Mouse (Mus musculus) kidney, adult 9 months (tissue): ENCODE results near the gene Hsd17b3.

Experiments used
- DNase-seq: peaks from one replicate; pipeline ENCODE4 v3.0.0; 2022

Hsd17b3 gene

DNA sequence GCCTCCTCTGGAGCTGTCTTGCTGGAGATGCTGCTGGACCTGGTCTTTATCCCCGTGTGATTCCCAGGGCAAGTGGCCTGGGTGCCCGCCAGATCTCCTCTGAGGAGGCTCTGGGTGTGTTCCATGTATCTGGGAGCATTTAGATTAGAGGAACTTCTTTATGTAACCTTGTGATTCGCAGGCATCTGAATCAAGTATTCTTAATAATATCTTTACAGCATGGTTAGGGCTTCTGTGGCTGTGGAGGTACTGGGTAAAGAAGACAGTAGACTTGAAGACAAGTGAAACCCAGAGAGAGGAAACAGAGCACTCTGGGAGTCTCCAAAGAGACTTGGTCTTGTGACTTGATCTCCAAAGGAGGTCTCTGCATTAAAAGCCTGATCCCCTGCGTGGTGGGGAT, at the start of gene Hsd17b3:
Hsd17b3 (minus strand) TSS at position 101 of the 400 bp plus-strand sequence.
- DNase-seq = no peak

GRCm38 (mm10) chr13:64129616-64130375, 40.8 kb upstream of the Hsd17b3 start:
- DNase-seq = peak; percentile 92

GRCm38 (mm10) chr13:64128858-64129615, 40.0 kb upstream of the Hsd17b3 start, which contains the start of gene Slc35d2:
Gene Slc35d2 (minus strand): TSS chr13:64129368.
- DNase-seq = peak; percentile 74

DNA sequence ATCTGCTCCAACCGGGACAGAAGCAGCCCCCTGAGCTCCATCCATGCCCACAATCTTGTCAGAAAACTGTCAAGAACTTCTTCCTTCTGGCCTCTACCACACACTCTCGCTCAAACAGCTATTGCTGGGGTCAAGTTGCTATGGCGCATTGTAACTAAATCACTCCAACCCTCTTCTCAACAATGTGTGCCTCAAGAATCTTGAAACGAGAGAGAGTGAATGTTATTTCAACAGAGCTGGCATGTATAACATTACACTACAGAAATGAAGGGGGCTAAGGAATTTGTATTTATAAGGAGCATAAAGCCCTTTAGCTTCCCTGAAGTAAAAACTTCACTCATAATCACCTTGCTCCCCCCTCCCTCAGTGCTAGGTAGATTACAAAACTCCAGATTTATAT, 37.3 kb upstream of the Hsd17b3 start:
- no peak for DNase-seq

GRCm38 (mm10) chr13:64124886-64125285, 35.9 kb upstream of the Hsd17b3 start:
- DNase-seq = peak; percentile 46

DNA sequence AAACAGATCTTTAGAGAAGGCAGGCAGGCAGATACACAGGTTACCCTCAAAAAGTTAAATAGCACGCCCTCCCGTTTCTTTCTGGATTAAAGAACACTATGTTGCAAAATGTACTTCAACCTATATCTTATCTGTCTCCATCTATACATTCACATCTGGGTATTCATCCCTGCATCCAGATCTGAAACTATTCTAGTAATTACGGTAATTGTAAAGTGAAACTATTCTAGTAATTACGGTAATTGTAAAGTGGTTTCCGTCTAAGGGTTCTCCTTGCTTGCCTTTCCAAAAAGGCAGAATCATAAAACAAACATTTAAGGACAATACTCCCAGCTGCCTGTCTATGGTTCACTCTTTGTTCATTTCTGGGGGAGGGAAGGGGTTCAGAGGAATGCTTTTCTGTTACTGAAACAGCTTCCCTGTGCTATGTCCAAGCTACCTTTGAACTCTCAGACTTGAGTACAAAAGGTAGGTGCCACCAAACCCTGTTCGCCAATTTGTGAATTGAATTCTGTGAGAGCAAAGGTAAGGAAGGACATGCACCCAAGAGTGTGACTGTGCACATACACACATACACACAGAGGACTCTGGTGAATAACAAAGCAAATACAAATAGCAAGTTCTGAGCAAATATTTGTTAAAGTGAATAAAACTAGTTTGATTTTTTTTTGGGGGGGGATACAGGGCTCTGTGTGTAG, 34.6 kb upstream of the Hsd17b3 start:
- DNase-seq = peak; percentile 84

DNA sequence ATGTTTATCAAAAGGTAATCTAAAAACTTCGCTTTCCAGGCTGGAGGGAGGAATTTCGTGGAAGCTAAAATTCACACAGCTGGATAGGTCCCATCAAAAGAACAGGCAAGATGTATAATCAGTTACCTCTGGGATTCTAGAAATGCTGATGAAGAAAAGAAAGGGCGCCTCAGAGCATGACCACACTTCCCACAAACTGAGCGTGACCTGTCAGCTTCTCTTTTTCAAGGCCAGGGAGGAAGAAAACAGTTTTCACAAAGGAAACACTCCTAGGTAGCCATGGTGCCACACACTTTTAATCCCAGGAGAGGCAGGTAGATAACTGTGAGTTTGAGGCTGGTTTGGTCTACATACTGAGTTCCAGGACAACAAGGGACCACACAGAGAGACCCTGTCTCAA, 31.7 kb upstream of the Hsd17b3 start:
- DNase-seq = no peak

GRCm38 (mm10) chr13:64117442-64117841, 28.4 kb upstream of the Hsd17b3 start:
- peak; percentile 43 for DNase-seq

DNA sequence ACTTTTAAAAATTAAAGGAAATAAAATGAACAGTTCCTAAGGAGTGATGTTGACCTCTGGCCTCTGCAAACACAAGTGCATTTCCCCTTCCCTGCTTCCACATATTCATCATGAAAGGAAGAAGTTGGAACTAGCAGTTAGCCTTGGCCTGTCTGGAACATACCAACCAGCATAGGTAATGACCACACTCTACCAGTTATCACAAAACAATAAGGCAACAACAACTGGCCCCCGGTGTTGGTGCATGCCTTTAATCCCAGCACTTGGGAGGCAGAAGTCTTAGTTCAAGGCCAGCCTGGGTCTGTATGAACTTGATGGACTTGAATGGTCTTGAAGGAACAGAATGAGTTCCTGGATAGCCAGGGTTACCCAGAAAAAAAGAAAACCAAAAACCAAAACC, 21.4 kb upstream of the Hsd17b3 start:
- no peak for DNase-seq

- no peak for DNase-seq
Observed at GRCm38 (mm10) chr13:64108381-64108850, 19.4 kb upstream of the Hsd17b3 start.

GRCm38 (mm10) chr13:64107535-64107934, 18.5 kb upstream of the Hsd17b3 start:
- no peak for DNase-seq

GRCm38 (mm10) chr13:64107105-64107504, 18.1 kb upstream of the Hsd17b3 start:
- DNase-seq = no peak

DNA sequence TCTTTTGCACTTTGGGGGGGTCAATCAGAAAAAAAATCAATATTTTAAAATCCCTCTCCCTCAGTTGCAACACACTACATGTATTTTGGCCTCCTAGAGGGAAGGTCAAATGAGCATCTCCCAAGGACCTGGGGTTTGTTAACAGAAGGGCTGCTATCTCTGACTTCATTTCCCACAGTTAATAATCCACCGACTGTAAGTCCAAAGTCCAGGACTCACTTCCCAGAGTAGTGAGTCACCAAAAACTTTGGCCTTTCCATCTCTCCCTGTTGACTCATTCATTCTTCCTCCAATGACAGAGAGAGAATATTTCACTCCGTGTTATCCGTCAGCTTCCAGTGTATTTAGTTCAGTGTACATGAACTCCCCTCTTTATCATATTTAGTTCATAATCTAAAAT, 16.7 kb upstream of the Hsd17b3 start:
- DNase-seq = peak; percentile 88

- peak; percentile 69 for DNase-seq
Observed at GRCm38 (mm10) chr13:64100186-64100585, 11.2 kb upstream of the Hsd17b3 start.

DNA sequence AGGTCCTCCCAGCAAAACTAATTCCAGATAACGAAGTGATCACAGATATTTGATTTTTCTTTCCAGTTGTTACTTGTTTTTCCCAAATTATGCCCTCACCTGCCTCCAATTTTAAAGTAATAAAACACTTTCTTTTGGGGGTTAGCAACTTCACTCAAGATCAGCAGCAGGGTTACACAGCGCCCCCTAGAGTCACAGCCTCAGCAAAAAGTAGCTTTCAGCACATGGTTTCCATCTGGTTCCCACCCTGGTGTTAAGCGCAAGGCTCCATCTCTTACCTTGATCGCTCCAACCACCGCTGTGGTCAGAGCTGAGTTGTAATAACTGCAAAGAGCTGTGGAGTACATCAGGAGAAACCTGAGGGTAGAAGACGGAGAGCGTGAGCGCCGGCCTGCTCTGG, 10.0 kb upstream of the Hsd17b3 start:
- no peak for DNase-seq

DNA sequence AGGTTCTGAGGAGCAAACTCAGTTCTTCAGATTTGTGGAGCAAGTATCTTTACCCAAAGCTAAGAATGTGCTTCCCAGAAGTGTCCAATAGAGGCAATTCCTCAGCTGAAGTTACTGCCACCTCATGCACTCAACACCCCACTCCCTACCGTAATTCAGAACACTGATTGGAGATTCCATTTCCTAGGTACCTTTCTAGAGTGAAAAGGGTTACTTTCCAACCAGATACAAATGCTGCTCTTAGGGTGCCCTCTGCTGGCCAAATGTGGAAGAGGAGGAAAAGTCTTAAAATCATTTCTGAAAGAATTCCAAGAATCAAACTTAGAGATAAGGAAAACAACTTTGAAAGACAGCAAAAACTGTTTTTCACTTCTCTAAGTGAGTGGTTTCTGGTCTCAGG, 4.3 kb upstream of the Hsd17b3 start:
- DNase-seq = peak; percentile 83

GRCm38 (mm10) chr13:64092752-64093151, 3.7 kb upstream of the Hsd17b3 start:
- no peak for DNase-seq

- no peak for DNase-seq
Observed at GRCm38 (mm10) chr13:64092141-64092540, 3.1 kb upstream of the Hsd17b3 start.

GRCm38 (mm10) chr13:64091006-64091405, 2.0 kb upstream of the Hsd17b3 start:
- DNase-seq = no peak

DNA sequence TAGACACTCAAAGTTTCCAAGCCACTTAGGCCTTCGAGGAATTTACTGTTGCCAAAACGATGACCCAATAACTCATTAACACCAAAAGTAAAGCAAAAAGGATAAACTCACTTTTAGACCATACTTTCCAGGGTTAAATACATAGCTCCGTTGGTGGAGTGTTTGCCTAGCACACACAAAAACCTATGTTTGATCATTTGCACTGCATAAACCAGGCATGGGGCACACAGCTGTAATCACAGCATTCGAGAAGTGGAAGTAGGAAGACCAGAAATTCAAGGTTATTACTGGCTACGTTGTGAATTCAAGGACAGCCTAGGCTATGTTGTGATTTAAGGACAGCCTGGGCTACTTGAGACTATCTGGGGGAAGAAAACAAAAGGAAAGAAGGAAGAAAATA, 1.2 kb upstream of the Hsd17b3 start:
- DNase-seq = no peak

DNA sequence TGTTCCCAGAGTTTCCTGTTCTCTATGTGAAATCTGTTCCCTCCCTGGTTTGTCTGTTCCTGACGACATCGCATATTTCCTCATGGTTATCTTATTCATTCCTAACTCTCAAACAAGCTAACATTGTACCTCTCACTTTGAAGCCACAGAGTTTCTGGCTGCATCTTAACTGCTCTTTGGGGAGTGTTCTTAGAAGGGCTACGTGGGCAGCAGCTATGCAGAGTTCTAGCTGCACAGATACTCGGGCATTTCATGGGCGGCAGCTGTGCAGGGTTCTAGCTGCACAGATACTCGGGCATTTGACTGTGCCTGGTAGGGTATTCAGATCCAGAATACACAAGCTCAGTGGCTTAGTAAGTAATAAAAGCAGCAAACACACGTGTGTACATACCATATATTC, 973 bp downstream of the Hsd17b3 start:
- DNase-seq = no peak

- peak; percentile 81 for DNase-seq
Observed at GRCm38 (mm10) chr13:64086036-64086435, 3.0 kb downstream of the Hsd17b3 start.

GRCm38 (mm10) chr13:64083331-64083730, 5.7 kb downstream of the Hsd17b3 start:
- DNase-seq = no peak
